Mouse (Mus musculus): ENCODE data around the gene Iffo2. TPM values are rescaled to one million over a fixed set of nuclear protein-coding genes. Genes with fewer than 3 reads are reported as not detected.
A peak's percentile ranks its signal among the peaks of the same experiment; 100 is the strongest.

The Iffo2 gene
- polyA plus RNA-seq, 1 experiment from 2014 or later, result 5.1 TPM

DNA sequence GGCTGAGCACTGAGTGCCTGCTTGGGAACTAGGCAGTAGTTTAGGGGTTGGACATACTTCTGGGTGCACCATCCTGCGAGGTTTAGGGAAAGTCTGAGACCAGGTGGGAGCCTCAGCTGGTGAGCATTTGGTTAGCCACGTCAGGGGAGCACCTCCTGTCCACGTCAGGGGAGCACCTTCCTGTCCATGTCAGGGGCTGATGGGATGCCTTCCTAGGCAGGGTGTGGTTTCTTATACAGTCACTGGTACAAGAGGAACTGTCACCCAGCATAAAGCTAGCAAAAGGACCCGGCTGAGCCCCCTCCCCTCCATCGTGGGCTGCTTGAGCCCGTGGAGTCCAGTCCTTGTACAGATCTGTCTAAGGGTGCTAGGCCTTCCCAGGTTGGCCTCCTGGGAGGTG lies 52.0 kb downstream of the Iffo2 start:
- H3K27ac ChIP-seq (replicated peaks), result peak overlapping the region; percentile 35; the same call in 1 of the 2 replicates
- H3K4me1 ChIP-seq, result peaks cover 78% of the 10 kb centered on the region
- no peaks in the 10 kb centered on the region for H3K27me3 ChIP-seq
- H3K9ac ChIP-seq, result no peak overlapping the region
- no peaks in the 10 kb centered on the region for H3K36me3 ChIP-seq
- H3K9me3 ChIP-seq (replicated peaks), result no peaks in the 10 kb centered on the region
- H3K4me3 ChIP-seq (replicated peaks), result no peak overlapping the region
- H3K4me2 ChIP-seq (replicated peaks), result no peak overlapping the region
- no peak for ATAC-seq (ENCODE audit: insufficient number of reproducible peaks, low FRiP score, low TSS enrichment, low read depth)
- 69% methylated on average over 6 of the region's 6 CpGs for WGBS

DNA sequence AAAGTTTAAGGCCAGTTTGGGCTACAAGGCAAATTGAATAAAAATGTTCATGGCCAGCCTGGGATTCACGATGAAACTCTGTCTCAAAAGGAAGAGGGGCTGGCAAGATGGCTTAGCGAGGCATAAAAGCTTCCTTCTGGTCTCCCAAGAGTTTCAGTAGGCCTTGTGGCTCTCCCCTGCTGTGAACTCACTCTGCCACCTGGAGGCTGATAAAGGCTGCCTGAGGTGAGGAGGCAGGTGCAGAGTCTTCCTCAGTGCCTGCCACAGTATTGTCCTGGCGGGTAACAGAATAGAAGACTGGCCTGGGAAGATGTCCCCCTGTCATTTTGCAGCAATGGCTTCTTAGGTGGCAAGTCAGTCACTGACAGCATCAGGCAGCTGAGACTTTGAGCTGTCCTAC lies 52.6 kb downstream of the Iffo2 start:
- Histone ChIP-seq H3K27ac (replicated peaks) (peak overlapping the region; percentile 35), H3K4me3 (replicated peaks) (no peak overlapping the region), H3K9ac (no peak overlapping the region), H3K4me2 (replicated peaks) (no peak overlapping the region), H3K36me3 (no peaks in the 10 kb centered on the region), H3K9me3 (replicated peaks) (no peaks in the 10 kb centered on the region), H3K27me3 (no peaks in the 10 kb centered on the region), H3K4me1 (peaks cover 79% of the 10 kb centered on the region)
- ATAC-seq (ENCODE audit: insufficient number of reproducible peaks, low FRiP score, low TSS enrichment, low read depth), result no peak
- 52% methylated on average over 3 of the region's 3 CpGs for WGBS

DNA sequence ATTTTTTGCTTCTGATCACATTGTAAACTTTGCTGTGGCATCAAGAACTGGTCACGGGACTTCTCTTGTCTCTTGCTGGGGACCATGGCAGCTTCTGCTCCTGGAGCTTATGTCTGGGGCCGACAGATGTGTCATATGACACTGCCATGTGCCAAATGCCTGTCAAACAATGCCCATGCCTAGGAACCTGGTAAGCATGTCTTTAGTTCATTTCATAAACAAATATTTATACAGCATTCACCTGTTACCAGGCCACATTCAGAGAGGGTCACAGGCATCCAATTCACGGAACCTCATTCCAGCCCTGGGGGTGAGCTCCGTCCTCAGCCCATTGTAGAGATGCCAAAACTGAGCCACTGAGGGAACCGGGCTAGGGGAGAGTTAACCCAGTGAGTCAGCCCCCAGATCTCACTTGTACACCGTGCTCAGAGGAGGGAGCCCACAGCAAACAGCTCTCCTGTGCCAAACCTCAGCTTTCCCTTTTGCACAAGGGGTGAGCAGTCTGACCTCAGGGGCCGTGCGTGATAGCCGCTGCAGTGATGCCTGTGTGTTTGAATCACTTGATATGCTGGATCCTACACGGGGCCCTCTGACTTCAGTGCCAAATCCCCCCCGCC lies 53.4 kb downstream of the Iffo2 start:
- H3K27ac ChIP-seq (replicated peaks), result no peak overlapping the region
- no peak overlapping the region for H3K4me3 ChIP-seq (replicated peaks)
- no peaks in the 10 kb centered on the region for H3K9me3 ChIP-seq (replicated peaks)
- ATAC-seq (ENCODE audit: insufficient number of reproducible peaks, low FRiP score, low TSS enrichment, low read depth), result no peak
- H3K36me3 ChIP-seq, result no peaks in the 10 kb centered on the region
- WGBS, result 71% methylated on average over 11 of the region's 11 CpGs
- no peaks in the 10 kb centered on the region for H3K27me3 ChIP-seq
- H3K4me1 ChIP-seq, result peaks cover 72% of the 10 kb centered on the region
- H3K9ac ChIP-seq, result no peak overlapping the region
- H3K4me2 ChIP-seq (replicated peaks), result no peak overlapping the region

DNA sequence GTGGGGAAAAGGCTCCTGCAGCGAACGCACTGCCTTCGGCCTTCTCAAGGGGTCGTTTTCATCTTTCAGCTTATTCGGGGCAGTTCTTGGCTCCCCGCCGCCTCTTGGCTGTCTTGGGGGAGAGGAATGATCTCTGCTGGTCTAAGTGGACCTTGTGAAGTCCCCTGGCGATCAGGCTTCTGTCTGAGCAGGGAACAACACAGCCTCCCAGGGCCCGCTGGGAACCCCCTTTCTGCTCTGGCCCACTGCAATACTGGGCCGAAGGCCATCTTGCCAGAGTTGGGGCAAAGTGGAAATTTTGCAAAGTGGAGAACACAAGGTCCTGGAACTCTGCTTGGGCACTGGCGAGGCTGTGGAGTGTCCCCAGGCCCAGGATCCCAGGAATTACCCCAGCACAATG lies 54.4 kb downstream of the Iffo2 start:
- 79% methylated on average over 11 of the region's 11 CpGs for WGBS
- ATAC-seq (ENCODE audit: insufficient number of reproducible peaks, low FRiP score, low TSS enrichment, low read depth), result no peak
- H3K4me1 ChIP-seq, result peaks cover 67% of the 10 kb centered on the region
- H3K4me2 ChIP-seq (replicated peaks), result no peak overlapping the region
- H3K27ac ChIP-seq (replicated peaks), result no peak overlapping the region
- H3K27me3 ChIP-seq, result no peaks in the 10 kb centered on the region
- no peaks in the 10 kb centered on the region for H3K36me3 ChIP-seq
- H3K4me3 ChIP-seq (replicated peaks), result no peak overlapping the region
- H3K9me3 ChIP-seq (replicated peaks), result no peaks in the 10 kb centered on the region
- no peak overlapping the region for H3K9ac ChIP-seq

DNA sequence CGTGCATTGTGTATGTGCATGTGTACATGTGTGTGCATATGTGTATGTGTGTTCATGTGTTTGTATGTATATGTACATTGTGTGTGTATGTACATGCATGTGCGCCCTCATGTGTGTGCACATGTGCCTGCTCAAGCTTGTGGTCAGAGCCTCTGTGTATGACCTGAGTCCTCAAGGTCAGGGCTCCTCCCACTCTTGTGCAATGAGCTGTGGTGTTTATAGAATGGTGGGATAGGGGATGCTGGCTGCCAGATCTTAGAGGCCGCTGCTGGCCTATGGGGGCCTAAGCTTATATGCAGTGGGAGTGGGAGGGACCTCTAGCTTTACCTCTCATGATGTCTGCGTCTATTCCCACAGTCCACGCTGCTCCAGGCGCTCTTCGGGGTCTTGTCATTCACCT lies 55.4 kb downstream of the Iffo2 start:
- Histone ChIP-seq H3K27ac (replicated peaks) (no peak overlapping the region), H3K27me3 (no peaks in the 10 kb centered on the region), H3K9ac (no peak overlapping the region), H3K4me1 (peaks cover 67% of the 10 kb centered on the region), H3K36me3 (no peaks in the 10 kb centered on the region), H3K4me3 (replicated peaks) (no peak overlapping the region), H3K9me3 (replicated peaks) (no peaks in the 10 kb centered on the region), H3K4me2 (replicated peaks) (no peak overlapping the region)
- 86% methylated on average over 7 of the region's 7 CpGs for WGBS
- ATAC-seq (ENCODE audit: insufficient number of reproducible peaks, low FRiP score, low TSS enrichment, low read depth), result no peak

DNA sequence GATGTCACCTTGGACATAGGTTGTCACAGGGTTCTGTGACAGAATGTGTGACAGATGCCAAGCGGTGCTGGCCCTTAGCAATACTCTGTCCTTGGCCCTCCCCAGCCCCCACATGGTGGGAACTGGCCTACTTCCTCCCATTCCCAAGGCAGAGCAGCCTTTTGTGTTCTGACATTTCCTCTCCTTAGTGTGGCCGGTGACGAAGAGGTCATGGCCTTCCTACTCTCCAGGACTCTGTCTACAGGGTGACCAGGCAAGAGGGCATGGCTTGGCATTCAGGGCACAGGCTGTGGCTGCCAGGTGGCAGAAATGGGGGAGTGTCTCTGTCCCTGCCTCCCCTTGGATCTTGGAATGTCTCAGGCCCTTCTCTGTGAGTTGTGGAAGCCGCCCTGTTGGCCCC lies 57.0 kb downstream of the Iffo2 start:
- Histone ChIP-seq H3K9me3 (replicated peaks) (no peaks in the 10 kb centered on the region), H3K9ac (no peak overlapping the region), H3K4me2 (replicated peaks) (no peak overlapping the region), H3K27me3 (no peaks in the 10 kb centered on the region), H3K4me3 (replicated peaks) (no peak overlapping the region), H3K36me3 (no peaks in the 10 kb centered on the region), H3K4me1 (peaks cover 50% of the 10 kb centered on the region), H3K27ac (replicated peaks) (no peak overlapping the region)
- no peak; the same call in 1 of the 2 replicates for ATAC-seq (ENCODE audit: insufficient number of reproducible peaks, low FRiP score, low TSS enrichment, low read depth)
- 78% methylated on average over 4 of the region's 4 CpGs for WGBS

DNA sequence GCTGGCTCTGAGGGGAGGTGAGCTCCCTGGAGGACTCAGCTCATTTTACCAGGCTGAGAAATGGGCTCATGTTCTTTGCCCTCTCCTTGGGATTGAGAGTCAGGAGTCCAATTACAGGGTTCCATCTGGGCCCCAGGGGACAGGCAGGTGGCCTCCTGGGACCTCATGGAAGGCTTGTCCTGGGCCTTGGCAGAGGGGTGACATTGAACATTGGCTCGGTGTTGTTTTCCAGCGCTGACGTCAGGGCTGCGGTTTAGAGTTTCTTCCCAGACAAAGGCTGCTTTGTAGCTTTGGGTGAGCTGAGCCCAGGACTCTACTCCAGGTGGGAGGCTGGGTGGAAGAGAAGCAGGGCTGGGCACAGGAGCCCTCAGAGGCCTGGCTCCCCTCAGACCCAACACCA lies 57.4 kb downstream of the Iffo2 start:
- Histone ChIP-seq H3K4me1 (peaks cover 50% of the 10 kb centered on the region), H3K9me3 (replicated peaks) (no peaks in the 10 kb centered on the region), H3K9ac (no peak overlapping the region), H3K27ac (replicated peaks) (no peak overlapping the region), H3K4me3 (replicated peaks) (no peak overlapping the region), H3K4me2 (replicated peaks) (no peak overlapping the region), H3K36me3 (no peaks in the 10 kb centered on the region), H3K27me3 (no peaks in the 10 kb centered on the region)
- 65% methylated on average over 4 of the region's 4 CpGs for WGBS
- ATAC-seq (ENCODE audit: insufficient number of reproducible peaks, low FRiP score, low TSS enrichment, low read depth), result peak; percentile 53; the same call in 1 of the 2 replicates

DNA sequence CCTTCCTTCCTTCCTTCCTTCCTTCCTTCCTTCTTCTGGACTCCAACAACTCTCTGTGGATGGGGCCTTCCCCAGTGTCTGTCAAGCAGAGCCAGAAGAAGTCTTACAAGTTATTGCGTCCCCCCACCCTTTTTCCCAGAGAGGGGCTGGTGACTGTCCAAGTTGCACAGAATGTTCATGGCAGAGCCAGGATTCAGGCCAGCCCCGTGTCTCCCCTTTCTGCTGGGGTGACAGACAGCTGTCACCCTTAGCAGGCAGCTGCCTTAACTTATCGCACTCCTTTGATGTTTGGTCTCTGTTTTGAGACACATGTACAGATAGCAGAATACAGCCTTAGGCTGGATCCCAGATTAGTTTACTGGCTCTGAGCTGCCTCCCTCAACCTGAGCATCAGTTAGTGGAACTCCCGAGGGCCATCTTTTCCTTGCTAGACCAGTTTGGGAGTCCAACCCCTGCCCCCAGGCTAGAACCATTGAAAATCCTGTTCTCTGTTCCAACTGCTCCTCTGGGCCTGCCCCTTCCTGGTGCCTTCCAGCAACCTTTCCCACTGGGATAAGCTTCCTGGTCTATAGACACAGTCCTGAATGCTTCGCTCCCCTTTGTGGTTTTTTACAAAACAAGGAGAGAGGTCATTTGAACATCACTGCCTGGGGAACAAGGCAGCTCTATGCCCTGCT lies 59.1 kb downstream of the Iffo2 start:
- Histone ChIP-seq H3K27ac (replicated peaks) (no peak overlapping the region; the same call in 1 of the 2 replicates), H3K9ac (no peak overlapping the region), H3K4me1 (peaks cover 45% of the 10 kb centered on the region), H3K9me3 (replicated peaks) (no peaks in the 10 kb centered on the region), H3K4me3 (replicated peaks) (no peak overlapping the region), H3K36me3 (no peaks in the 10 kb centered on the region), H3K27me3 (no peaks in the 10 kb centered on the region), H3K4me2 (replicated peaks) (no peak overlapping the region)
- 35% methylated on average over 5 of the region's 5 CpGs for WGBS
- ATAC-seq (ENCODE audit: insufficient number of reproducible peaks, low FRiP score, low TSS enrichment, low read depth), result no peak

DNA sequence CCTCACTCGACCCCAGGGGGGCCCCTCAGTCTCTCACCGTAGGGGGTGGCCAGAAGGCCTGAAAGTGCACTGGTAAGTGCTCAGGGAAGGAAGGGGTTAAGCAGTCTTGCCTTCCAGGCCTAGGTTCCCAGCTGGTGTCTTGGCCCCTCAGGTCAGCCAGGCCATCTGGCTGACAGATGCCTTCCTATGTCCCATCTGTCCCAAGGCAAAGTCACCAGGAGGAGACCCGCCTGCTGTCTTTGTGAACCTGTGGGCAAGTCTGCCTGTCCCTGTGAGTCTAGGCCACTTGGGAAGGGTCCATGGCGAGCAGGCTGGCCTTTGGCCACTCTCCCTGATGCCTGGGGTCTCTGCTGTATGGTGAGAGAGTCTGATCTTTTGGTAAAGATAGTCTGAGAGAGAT lies 60.1 kb downstream of the Iffo2 start:
- H3K9me3 ChIP-seq (replicated peaks), result no peaks in the 10 kb centered on the region
- no peak overlapping the region for H3K9ac ChIP-seq
- 36% methylated on average over 4 of the region's 4 CpGs for WGBS
- no peaks in the 10 kb centered on the region for H3K27me3 ChIP-seq
- peaks cover 49% of the 10 kb centered on the region for H3K4me1 ChIP-seq
- no peaks in the 10 kb centered on the region for H3K36me3 ChIP-seq
- ATAC-seq (ENCODE audit: insufficient number of reproducible peaks, low FRiP score, low TSS enrichment, low read depth), result no peak
- H3K4me3 ChIP-seq (replicated peaks), result no peak overlapping the region
- no peak overlapping the region for H3K4me2 ChIP-seq (replicated peaks)
- no peak overlapping the region for H3K27ac ChIP-seq (replicated peaks)

DNA sequence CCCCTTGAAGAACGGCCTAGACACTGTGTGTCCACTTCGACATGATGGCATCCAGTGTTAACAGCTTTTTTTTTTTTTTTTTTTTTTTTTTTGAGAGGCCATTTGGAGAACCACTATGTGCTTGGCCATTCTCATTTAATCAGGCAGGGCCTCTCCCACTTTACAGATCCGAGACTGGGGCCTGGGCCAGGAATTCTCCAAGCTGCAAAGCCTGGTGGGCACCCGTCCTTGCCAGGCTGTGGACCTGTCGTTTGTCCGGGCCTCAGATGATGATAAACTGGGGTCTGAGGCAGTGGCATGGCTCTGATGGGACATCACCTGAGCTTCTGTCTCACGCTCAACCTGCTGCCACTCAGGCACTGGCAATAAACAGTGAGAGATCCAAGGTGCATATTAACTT lies 62.5 kb downstream of the Iffo2 start:
- Histone ChIP-seq H3K27me3 (no peaks in the 10 kb centered on the region), H3K4me3 (replicated peaks) (no peak overlapping the region), H3K27ac (replicated peaks) (0 out of 2 replicates have a peak overlapping the region, but pooled peaks have one; percentile 2), H3K9ac (no peak overlapping the region), H3K4me2 (replicated peaks) (no peak overlapping the region), H3K4me1 (peaks cover 67% of the 10 kb centered on the region), H3K36me3 (no peaks in the 10 kb centered on the region), H3K9me3 (replicated peaks) (no peaks in the 10 kb centered on the region)
- WGBS, result 74% methylated on average over 7 of the region's 7 CpGs
- ATAC-seq (ENCODE audit: insufficient number of reproducible peaks, low FRiP score, low TSS enrichment, low read depth), result no peak

DNA sequence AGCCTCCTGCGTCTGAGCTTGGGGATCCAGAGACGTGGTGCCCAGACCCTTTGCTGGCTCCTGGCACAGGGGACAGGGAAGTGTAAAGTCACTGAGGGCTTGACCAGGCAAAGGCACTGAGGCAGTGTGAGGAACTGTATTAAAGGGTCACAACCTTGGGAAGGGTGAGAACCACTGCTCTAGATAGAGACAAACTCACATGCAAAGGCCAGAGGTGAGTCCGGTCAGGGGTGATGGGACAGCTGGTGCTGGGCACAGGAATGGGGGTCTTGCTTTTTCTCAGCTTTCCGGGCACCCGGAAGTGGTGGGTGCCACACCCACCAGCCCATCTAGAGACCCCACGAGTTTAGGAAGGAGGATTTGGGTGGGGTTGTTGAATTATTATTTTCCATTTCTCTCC lies 63.0 kb downstream of the Iffo2 start:
- Histone ChIP-seq H3K4me2 (replicated peaks) (no peak overlapping the region), H3K36me3 (no peaks in the 10 kb centered on the region), H3K27ac (replicated peaks) (0 out of 2 replicates have a peak overlapping the region, but pooled peaks have one; percentile 2), H3K27me3 (no peaks in the 10 kb centered on the region), H3K4me1 (peaks cover 70% of the 10 kb centered on the region), H3K9ac (no peak overlapping the region), H3K9me3 (replicated peaks) (no peaks in the 10 kb centered on the region), H3K4me3 (replicated peaks) (no peak overlapping the region)
- 58% methylated on average over 6 of the region's 6 CpGs for WGBS
- no peak for ATAC-seq (ENCODE audit: insufficient number of reproducible peaks, low FRiP score, low TSS enrichment, low read depth)

DNA sequence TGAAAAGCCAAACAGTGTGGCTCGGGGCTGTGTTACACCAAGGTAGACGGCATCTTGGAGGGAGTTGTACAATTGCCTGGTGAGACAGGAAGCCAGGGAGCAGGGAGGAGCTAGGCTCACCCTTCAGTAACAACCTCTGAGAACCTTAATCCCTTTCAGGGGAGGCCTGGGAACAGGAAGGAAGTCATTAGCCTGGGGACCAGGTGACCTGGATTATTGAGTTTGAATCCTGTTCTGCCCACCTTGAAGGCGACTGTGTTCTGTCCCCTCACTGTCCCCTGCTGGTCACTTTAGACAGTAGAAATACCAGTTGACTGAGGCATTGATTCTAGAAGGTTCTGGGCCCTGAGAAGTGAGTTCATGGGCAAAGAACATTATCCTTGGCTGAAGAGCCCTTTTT lies 63.7 kb downstream of the Iffo2 start:
- ATAC-seq (ENCODE audit: insufficient number of reproducible peaks, low FRiP score, low TSS enrichment, low read depth), result no peak
- Histone ChIP-seq H3K9ac (no peak overlapping the region), H3K4me1 (peaks cover 76% of the 10 kb centered on the region), H3K36me3 (no peaks in the 10 kb centered on the region), H3K4me3 (replicated peaks) (no peak overlapping the region), H3K4me2 (replicated peaks) (no peak overlapping the region), H3K27ac (replicated peaks) (no peak overlapping the region), H3K27me3 (no peaks in the 10 kb centered on the region), H3K9me3 (replicated peaks) (no peaks in the 10 kb centered on the region)
- 25% methylated on average over 3 of the region's 3 CpGs for WGBS

Data from embryonic facial prominence, embryonic 15.5 days (tissue).